Mouse (Mus musculus) gastrocnemius, adult 8-10 months (tissue): ENCODE results near the gene Dennd1a. TPM values are rescaled to one million over a fixed set of nuclear protein-coding genes. Genes with fewer than 3 reads are reported as not detected.

Experiments used
- DNase-seq, 2 experiments: peaks; one replicate each; pipeline ENCODE4 v3.0.0; 2022; ENCODE audit warnings: low spot score in 2 of 2
- microRNA-seq: library from miRNA; unstranded; fragments of <30 nt; microRNA quantifications from one replicate; pipeline ENCODE4 v1.2.0, GENCODE M21; 2022
- total RNA-seq, 4 experiments: library from RNA; stranded (reverse); gene quantifications; 2 replicates each; pipeline ENCODE4 v1.2.4; 2022

Dennd1a gene
- total RNA-seq, 4 experiments from 2014 or later, result 33.8 to 40.0 (median 37.8) TPM

DNA sequence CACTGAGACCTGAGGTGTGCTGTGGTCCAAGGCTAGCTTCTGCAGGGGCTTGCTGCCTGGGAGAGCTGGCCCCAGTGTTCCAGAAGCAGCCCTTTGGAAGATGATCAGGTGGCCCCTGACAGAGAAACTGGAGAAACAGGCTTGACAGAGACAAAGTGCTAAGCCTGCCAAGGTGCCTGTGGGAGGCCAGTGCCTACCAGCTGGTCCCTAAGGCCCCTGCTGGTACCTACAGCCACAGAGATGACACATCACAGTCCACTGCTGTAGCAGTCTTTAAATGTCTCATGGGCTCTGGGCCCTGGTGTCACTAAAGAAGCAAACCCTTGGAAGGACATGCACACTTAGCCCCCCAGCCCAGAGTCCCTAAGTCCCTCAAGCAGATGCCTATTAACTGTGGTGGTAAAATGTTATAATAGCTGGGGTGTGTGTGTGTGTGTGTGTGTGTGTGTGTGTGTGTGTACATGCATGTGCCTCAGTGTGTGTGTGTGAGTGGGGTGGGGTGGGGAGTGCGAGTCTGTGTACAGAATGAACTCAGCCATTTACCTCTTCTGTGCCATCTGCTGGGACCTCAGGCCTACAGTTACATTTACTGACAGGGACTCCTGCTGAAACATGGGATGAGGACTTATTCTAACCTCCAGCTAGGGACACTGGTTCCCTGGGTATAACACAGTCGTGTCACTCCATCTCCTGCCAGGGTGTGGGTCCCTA lies 530.8 kb downstream of the Dennd1a start:
- no peak for DNase-seq

DNA sequence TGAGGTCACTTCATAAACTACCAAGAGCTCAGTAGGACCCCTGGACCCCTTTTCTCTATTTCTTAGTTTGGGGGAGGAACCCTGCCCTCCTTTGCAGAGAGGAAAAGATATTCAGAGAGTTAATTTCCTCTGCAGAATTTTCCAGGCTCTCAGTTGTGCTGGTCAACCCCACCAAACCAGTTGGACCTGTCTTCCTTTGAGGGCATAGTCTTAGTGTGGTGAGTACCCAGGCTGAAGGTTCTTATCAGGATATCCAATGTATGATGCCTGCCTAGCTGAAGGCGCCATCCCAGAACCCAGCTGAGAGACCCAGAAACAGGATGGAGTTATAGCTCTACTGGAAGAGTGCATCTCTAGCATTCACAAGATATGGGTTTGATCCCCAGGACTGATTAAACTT lies 536.1 kb downstream of the Dennd1a start:
- DNase-seq, result no peak

DNA sequence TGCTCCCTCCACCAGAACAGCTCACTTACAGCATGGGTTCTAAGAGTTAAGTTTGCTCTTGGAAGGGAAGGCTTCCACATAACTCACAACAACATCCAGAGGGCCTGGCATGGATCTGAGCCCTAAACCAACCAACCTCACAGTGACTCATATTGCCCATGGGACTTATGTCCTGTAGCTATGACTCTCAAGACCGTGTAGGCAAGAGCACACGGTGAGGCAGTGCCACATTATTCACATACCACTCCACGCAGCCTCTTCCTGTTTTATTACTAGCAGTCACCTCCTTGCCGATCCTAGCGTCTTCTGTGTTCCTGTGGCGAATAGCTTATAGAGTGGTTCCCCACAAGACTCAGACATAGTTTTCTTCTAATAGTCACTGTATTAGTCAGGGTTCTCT lies 537.9 kb downstream of the Dennd1a start:
- DNase-seq, result no peak

Small RNAs within 50 kb of the gene (microRNA-seq; reads per million reads assigned to microRNA genes)
- not detected for gene Gm44455

Other genes starting within 250 kb of the Dennd1a start
- under 1 TPM in 3 of 4 experiments, not detected in 1; 0.09 to 0.32 (median 0.15) TPM for gene Lhx2, start 51.9 kb upstream of the Dennd1a start, total RNA-seq
- 10 to 100 TPM; 10.7 to 15.6 (median 14.1) TPM for gene Nek6, start 224.3 kb upstream of the Dennd1a start, total RNA-seq